15 mouse cellular contexts compared by ENCODE assay signal in genomic region chr19:43502630-43503029, GRCm38 (mm10).
"Had no signal": no experiment of that assay in that cellular context is flagged by ENCODE, and none has a peak within 500 bp of the region (broad histone marks: within the 10 kb centered on the region; RNA-seq: fewer than 3 reads in every experiment).

No protein-coding gene starts in this region.

- H3K4me1 ChIP-seq: limb, embryonic 10.5 days; liver, embryonic 15.5 days; midbrain, embryonic 10.5 days; neural tube, embryonic 15.5 days had no signal

- H3K9me3 ChIP-seq: limb, embryonic 10.5 days; liver, embryonic 15.5 days; midbrain, embryonic 10.5 days; neural tube, embryonic 15.5 days had no signal

- DNase-seq: kidney, adult 8-10 months; lung, embryonic 14.5 days; lung, postnatal 10 days; lung, postnatal 4 days; midbrain, embryonic 14.5 days; right cerebral cortex, adult 18-20 months; right cerebral cortex, postnatal 25 days; thymus, postnatal 4 days had no signal

- H3K9ac ChIP-seq: liver, embryonic 15.5 days; lung, embryonic 14.5 days; neural tube, embryonic 15.5 days had no signal

- H3K27ac ChIP-seq: left cerebral cortex, adult 2 months; limb, embryonic 10.5 days; liver, embryonic 15.5 days; midbrain, embryonic 10.5 days; neural tube, embryonic 15.5 days had no signal

- H3K4me2 ChIP-seq: liver, embryonic 11.5 days; liver, embryonic 15.5 days; lung, embryonic 14.5 days; neural tube, embryonic 15.5 days had no signal

- H3K4me3 ChIP-seq: left cerebral cortex, adult 2 months; limb, embryonic 10.5 days; liver, embryonic 15.5 days; midbrain, embryonic 10.5 days; myocyte; neural tube, embryonic 15.5 days had no signal

- H3K27me3 ChIP-seq: liver, embryonic 15.5 days; neural tube, embryonic 15.5 days had no signal
